Mouse (Mus musculus): Measurements from ENCODE around the gene Dbh.

The Dbh gene

GRCm38 (mm10) chr2:27164796-27165590, at the start of gene Dbh:
Dbh (plus strand) TSS chr2:27165233.
- no peak for DNase-seq (ENCODE audit: low read depth, low spot score)

- DNase-seq (ENCODE audit: low read depth, low spot score): no peak
Observed at GRCm38 (mm10) chr2:27118452-27118851, 46.6 kb upstream of the Dbh start.

GRCm38 (mm10) chr2:27119766-27120165, 45.3 kb upstream of the Dbh start:
- no peak for DNase-seq (ENCODE audit: low read depth, low spot score)

- no peak for DNase-seq (ENCODE audit: low read depth, low spot score)
Observed at GRCm38 (mm10) chr2:27120241-27120641, 44.8 kb upstream of the Dbh start.

- DNase-seq (ENCODE audit: low read depth, low spot score): no peak
Observed at GRCm38 (mm10) chr2:27121626-27122355, 43.2 kb upstream of the Dbh start.

- no peak for DNase-seq (ENCODE audit: low read depth, low spot score)
Observed at GRCm38 (mm10) chr2:27122578-27122977, 42.5 kb upstream of the Dbh start.

- no peak for DNase-seq (ENCODE audit: low read depth, low spot score)
Observed at GRCm38 (mm10) chr2:27123121-27123520, 41.9 kb upstream of the Dbh start.

- DNase-seq (ENCODE audit: low read depth, low spot score): peak; percentile 31
Observed at GRCm38 (mm10) chr2:27125979-27126378, 39.1 kb upstream of the Dbh start.

GRCm38 (mm10) chr2:27126496-27126895, 38.5 kb upstream of the Dbh start:
- no peak for DNase-seq (ENCODE audit: low read depth, low spot score)

GRCm38 (mm10) chr2:27128990-27129389, 36.0 kb upstream of the Dbh start:
- no peak for DNase-seq (ENCODE audit: low read depth, low spot score)

GRCm38 (mm10) chr2:27135935-27136334, 29.1 kb upstream of the Dbh start:
- DNase-seq (ENCODE audit: low read depth, low spot score): no peak

GRCm38 (mm10) chr2:27136336-27136735, 28.7 kb upstream of the Dbh start:
- DNase-seq (ENCODE audit: low read depth, low spot score): no peak

- no peak for DNase-seq (ENCODE audit: low read depth, low spot score)
Observed at GRCm38 (mm10) chr2:27136789-27137188, 28.2 kb upstream of the Dbh start.

- no peak for DNase-seq (ENCODE audit: low read depth, low spot score)
Observed at GRCm38 (mm10) chr2:27138356-27138755, 26.7 kb upstream of the Dbh start.

- peak; percentile 20 for DNase-seq (ENCODE audit: low read depth, low spot score)
Observed at GRCm38 (mm10) chr2:27141950-27142693, 22.9 kb upstream of the Dbh start, which contains the start of gene Fam163b. Fam163b (minus strand) TSS chr2:27142491.

- no peak for DNase-seq (ENCODE audit: low read depth, low spot score)
Observed at GRCm38 (mm10) chr2:27144957-27145356, 20.1 kb upstream of the Dbh start.

- DNase-seq (ENCODE audit: low read depth, low spot score): no peak
Observed at GRCm38 (mm10) chr2:27146840-27147239, 18.2 kb upstream of the Dbh start.

- DNase-seq (ENCODE audit: low read depth, low spot score): no peak
Observed at GRCm38 (mm10) chr2:27149457-27149856, 15.6 kb upstream of the Dbh start.

- DNase-seq (ENCODE audit: low read depth, low spot score): no peak
Observed at GRCm38 (mm10) chr2:27154466-27155185, 10.4 kb upstream of the Dbh start.

GRCm38 (mm10) chr2:27156596-27156995, 8.4 kb upstream of the Dbh start:
- DNase-seq (ENCODE audit: low read depth, low spot score): no peak

GRCm38 (mm10) chr2:27161526-27161925, 3.5 kb upstream of the Dbh start:
- no peak for DNase-seq (ENCODE audit: low read depth, low spot score)

- DNase-seq (ENCODE audit: low read depth, low spot score): no peak
Observed at GRCm38 (mm10) chr2:27162656-27163055, 2.4 kb upstream of the Dbh start.

Measured in WW6 (cell line).